Mouse (Mus musculus) stomach, embryonic 16.5 days (tissue): Measurements from ENCODE around the gene Dennd6a. TPM values are rescaled to one million over a fixed set of nuclear protein-coding genes. Genes with fewer than 3 reads are reported as not detected.
A peak's percentile ranks its signal among the peaks of the same experiment; 100 is the strongest.

Source experiments
- ATAC-seq: fragments of 200-750 bp; cut with Nextera tagmentation; 2 replicates; pipeline ENCODE4 v1.8.0; 2017; ENCODE audit warnings: moderate number of reproducible peaks, moderate TSS enrichment; ENCODE audit not compliant: insufficient read depth, low FRiP score
- H3K27ac ChIP-seq: fragments of 300-500 bp; sonication (generic); 2 replicates; pipeline ENCODE4 v1.5.1; 2014; ENCODE audit warnings: low read length
- H3K27me3 ChIP-seq: fragments of 300-500 bp; sonication (generic); 2 replicates; pipeline ENCODE4 v1.6.1; 2014; ENCODE audit warnings: low read length, control low read depth, mixed read lengths; ENCODE audit not compliant: control insufficient read depth, insufficient read depth
- H3K36me3 ChIP-seq: fragments of 300-500 bp; sonication (generic); 2 replicates; pipeline ENCODE4 v1.6.1; 2014; ENCODE audit warnings: low read length; ENCODE audit not compliant: control insufficient read depth, insufficient read depth
- H3K4me1 ChIP-seq: fragments of 300-500 bp; sonication (generic); 2 replicates; pipeline ENCODE4 v1.6.1; 2014; ENCODE audit warnings: low read length, control low read depth, mixed read lengths; ENCODE audit not compliant: control insufficient read depth, insufficient read depth
- H3K4me2 ChIP-seq: fragments of 300-500 bp; sonication (generic); 2 replicates; pipeline ENCODE4 v1.6.1; 2014; ENCODE audit warnings: low read depth, low read length, mixed read lengths
- H3K4me3 ChIP-seq: fragments of 300-500 bp; sonication (generic); replicated peaks from 2 replicates; pipeline ENCODE4 v1.5.1; 2014; ENCODE audit warnings: mild to moderate bottlenecking, low read length
- H3K9ac ChIP-seq: fragments of 300-500 bp; sonication (generic); 2 replicates; pipeline ENCODE4 v1.6.1; 2014; ENCODE audit warnings: low read length
- H3K9me3 ChIP-seq: fragments of 300-500 bp; sonication (generic); replicated peaks from 2 replicates; pipeline ENCODE4 v1.6.1; 2016; ENCODE audit warnings: low read length, control low read depth; ENCODE audit not compliant: control insufficient read depth
- WGBS: fragments of 180-500 bp; shearing (Covaris S2); extraction: QIAGEN DNeasy Blood & Tissue Kit; methylation state at CpG from one replicate; pipeline ENCODE4 v1.1.7; 2014; 5-methylcytosine and 5-hydroxymethylcytosine counted together
- polyA plus RNA-seq: library from polyadenylated mRNA; unstranded; fragments of >200 nt; fragmentation: Nextera tagmentation; extraction: Ambion mirVana; gene quantifications from 2 replicates; pipeline ENCODE4 v1.2.1, GENCODE M21; 2015

The Dennd6a gene
- polyA plus RNA-seq, 1 experiment from 2014 or later = 23.2 TPM

DNA sequence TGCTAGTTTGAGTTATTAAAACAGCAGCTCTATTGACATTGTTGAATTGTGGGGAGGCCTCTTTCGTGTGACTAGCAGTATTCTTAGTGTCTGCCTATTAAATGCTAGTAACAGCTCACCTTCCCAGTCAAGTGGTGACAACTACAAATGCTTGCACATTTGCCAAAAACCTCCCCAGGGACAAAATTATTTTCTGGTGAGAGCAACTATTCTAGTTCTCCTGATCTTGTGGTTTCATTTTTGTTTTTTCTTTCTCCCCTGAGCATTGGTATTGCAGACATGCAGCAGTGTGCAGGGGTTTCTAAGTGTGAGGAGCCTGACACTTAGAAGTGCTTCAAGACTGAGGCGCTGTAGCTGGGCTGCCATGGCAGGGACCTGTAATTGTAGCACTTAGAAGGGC, 74.2 kb downstream of the Dennd6a start:
- no peak for ATAC-seq
- Histone ChIP-seq H3K4me1 (0 out of 2 replicates have a peak, but pooled peaks cover 6% of the 10 kb centered on the region), H3K4me3 (no peak overlapping the region), H3K27ac (no peak overlapping the region), H3K36me3 (0 out of 2 replicates have a peak, but pooled peaks cover 4% of the 10 kb centered on the region), H3K27me3 (no peaks in the 10 kb centered on the region), H3K9ac (no peak overlapping the region), H3K4me2 (no peak overlapping the region), H3K9me3 (no peaks in the 10 kb centered on the region)
- 88% methylated on average over 2 of the region's 2 CpGs for WGBS

DNA sequence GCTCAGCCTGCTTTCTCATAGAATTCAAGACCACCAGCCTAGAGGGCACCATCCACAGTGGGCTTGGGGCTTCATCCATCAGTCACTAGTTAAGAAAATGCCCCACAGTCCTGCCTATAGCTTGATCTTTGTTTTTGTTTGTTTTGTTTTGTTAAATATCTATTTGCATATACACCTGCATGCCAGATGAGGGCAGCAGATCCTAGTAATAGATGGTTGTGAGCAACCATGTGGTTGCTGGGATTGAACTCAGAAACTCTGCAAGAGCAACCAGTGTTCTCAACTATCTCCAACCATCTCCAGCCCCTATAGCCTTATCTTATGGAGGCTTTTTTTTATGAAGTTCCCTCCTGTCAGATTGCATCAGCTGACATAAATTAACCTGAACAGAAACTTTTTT, 78.2 kb downstream of the Dennd6a start:
- no peaks in the 10 kb centered on the region for H3K9me3 ChIP-seq
- no peaks in the 10 kb centered on the region for H3K27me3 ChIP-seq
- no peak overlapping the region for H3K4me3 ChIP-seq
- H3K36me3 ChIP-seq = peaks cover 13% of the 10 kb centered on the region
- no peak overlapping the region for H3K4me2 ChIP-seq
- H3K4me1 ChIP-seq = no peaks in the 10 kb centered on the region
- H3K27ac ChIP-seq = no peak overlapping the region
- H3K9ac ChIP-seq = no peak overlapping the region
- no peak for ATAC-seq

DNA sequence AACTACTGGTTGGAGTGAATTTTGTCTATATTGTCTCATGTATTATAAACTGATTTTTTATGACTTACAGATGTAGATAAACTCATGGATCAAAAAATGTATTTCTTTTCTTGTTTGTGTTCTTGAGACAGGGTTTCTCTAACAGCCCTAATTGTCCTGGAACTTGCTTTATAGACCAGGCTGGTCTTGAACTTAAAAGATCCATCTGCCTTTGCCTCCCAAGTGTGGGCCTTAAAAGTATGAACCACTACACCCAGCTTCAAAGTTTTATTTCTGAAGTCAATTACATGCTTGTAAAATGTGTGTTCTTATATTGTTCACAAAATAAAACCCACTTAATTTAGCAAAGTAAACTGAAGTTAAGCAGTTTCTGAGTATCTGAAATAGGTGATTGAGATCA, 84.5 kb downstream of the Dennd6a start:
- peaks cover 11% of the 10 kb centered on the region for H3K36me3 ChIP-seq
- no peak overlapping the region for H3K4me3 ChIP-seq
- no peaks in the 10 kb centered on the region for H3K27me3 ChIP-seq
- H3K27ac ChIP-seq = no peak overlapping the region
- no peak overlapping the region for H3K4me2 ChIP-seq
- no peaks in the 10 kb centered on the region for H3K9me3 ChIP-seq
- no peak overlapping the region for H3K9ac ChIP-seq
- no peaks in the 10 kb centered on the region for H3K4me1 ChIP-seq
- no peak for ATAC-seq

DNA sequence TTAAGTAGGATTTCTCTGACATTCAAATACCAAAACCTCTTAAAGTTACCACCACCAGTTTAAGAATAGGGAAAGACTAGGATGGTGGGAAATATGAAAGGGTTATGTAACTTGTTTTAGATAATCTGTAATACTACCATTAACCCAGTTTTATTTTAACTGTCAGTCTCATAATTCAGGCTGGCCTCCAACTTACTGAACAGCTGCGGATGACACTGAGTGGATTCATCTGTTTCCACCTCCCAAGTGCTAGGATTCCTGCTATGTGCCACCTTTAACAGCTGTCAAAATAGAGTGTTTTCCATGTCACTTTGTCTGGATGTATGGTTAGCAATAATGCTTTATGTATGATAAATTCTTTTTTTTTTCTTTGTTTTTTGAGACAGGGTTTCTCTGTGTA, 86.6 kb downstream of the Dennd6a start:
- H3K4me1 ChIP-seq = no peaks in the 10 kb centered on the region
- 90% methylated on average over 1 of the region's 1 CpGs for WGBS
- no peak overlapping the region for H3K9ac ChIP-seq
- H3K9me3 ChIP-seq = no peaks in the 10 kb centered on the region
- ATAC-seq = no peak
- H3K27ac ChIP-seq = no peak overlapping the region
- peaks cover 4% of the 10 kb centered on the region for H3K36me3 ChIP-seq
- no peak overlapping the region for H3K4me3 ChIP-seq
- no peaks in the 10 kb centered on the region for H3K27me3 ChIP-seq
- H3K4me2 ChIP-seq = no peak overlapping the region

DNA sequence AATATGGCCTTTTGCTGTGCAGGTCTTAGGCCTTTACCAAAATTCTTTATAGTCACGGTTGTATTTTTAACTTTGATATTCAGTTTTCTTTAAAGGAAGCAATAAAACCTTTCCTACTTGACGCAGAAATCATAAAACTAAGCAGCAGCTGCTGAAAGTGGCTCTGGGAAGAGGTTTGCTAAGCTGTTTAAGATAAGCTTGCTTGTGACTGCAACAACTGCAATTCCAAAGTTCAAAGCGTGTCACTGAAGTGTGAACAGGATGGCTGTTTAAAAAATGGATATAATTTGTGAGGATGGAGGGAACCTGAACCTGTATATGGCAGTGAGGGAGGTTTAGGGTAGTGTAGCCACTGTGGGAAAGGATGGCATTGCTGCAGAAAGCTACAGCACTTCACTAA, 88.4 kb downstream of the Dennd6a start:
- peaks cover 7% of the 10 kb centered on the region for H3K4me1 ChIP-seq
- WGBS = 75% methylated on average over 3 of the region's 3 CpGs
- no peaks in the 10 kb centered on the region for H3K27me3 ChIP-seq
- no peak overlapping the region for H3K4me2 ChIP-seq
- ATAC-seq = no peak
- no peaks in the 10 kb centered on the region for H3K9me3 ChIP-seq
- no peak overlapping the region for H3K4me3 ChIP-seq
- no peak overlapping the region for H3K27ac ChIP-seq
- H3K9ac ChIP-seq = no peak overlapping the region
- peaks cover 4% of the 10 kb centered on the region for H3K36me3 ChIP-seq

DNA sequence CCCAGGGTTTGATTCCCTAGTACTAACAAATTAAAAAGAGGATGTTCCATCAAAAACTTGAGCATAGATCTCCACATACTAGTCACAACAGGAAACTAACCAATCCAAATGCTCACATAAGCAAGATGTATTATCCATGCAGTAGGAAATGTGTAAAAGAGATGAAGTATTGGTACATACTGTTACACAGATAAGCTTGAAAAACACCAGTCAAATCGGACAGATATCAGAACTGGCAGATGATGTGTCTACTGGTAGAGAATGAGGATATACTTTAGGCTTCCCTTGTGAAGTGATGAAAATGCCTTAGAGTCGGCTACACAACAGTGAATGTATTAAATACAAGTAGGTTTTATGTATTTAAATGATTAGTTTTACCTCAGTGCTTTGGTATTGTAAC, 88.8 kb downstream of the Dennd6a start:
- Histone ChIP-seq H3K9me3 (no peaks in the 10 kb centered on the region), H3K36me3 (no peaks in the 10 kb centered on the region), H3K9ac (no peak overlapping the region), H3K27ac (no peak overlapping the region), H3K4me2 (no peak overlapping the region), H3K4me3 (no peak overlapping the region), H3K4me1 (peaks cover 9% of the 10 kb centered on the region), H3K27me3 (no peaks in the 10 kb centered on the region)
- 77% methylated on average over 2 of the region's 2 CpGs for WGBS
- ATAC-seq = no peak

DNA sequence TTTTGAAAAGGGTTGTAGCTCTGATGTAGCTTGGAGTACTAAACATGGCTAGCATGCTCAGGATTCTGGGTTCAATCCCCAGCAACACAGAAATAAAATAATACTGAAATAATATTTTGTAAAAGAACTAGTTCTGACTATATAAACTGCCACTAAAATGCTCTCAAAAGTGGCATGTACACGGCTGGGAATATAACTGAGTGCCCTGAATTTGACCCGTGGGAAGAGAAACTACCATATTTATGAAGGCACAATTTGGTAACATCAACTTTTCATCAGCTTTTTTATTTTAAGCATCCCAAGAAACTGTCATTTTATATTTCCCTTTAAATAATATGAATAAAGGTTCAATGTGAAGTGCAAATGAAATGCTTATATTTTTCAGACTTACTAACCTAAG, 90.2 kb downstream of the Dennd6a start:
- WGBS = 82% methylated on average over 2 of the region's 2 CpGs
- ATAC-seq = no peak
- no peaks in the 10 kb centered on the region for H3K36me3 ChIP-seq
- H3K9me3 ChIP-seq = no peaks in the 10 kb centered on the region
- peaks cover 9% of the 10 kb centered on the region for H3K4me1 ChIP-seq
- no peak overlapping the region for H3K9ac ChIP-seq
- H3K4me3 ChIP-seq = no peak overlapping the region
- no peak overlapping the region for H3K4me2 ChIP-seq
- no peak overlapping the region for H3K27ac ChIP-seq
- no peaks in the 10 kb centered on the region for H3K27me3 ChIP-seq

DNA sequence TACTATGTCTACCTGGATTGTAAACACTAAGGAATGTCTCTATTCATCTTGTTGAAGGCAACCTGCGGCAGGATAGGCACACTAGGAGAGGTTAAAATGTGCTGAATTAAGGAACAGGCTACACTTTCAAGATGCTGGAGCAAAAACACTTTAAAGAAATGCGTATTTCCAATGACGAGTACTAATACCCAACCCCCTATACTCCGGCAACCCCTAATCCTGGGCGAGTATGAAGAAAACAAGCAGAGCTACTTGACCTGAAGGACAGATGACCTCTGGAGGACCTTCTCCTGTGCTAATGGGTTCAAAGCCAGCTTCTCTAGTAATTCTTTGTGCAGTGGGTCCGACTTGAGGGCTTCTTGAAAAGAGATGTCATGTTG, 94.3 kb downstream of the Dennd6a start:
- H3K9ac ChIP-seq = peak overlapping the region; percentile 78
- peak overlapping the region; percentile 94 for H3K4me3 ChIP-seq
- ATAC-seq = no peak
- peak overlapping the region; percentile 83 for H3K4me2 ChIP-seq
- H3K9me3 ChIP-seq = no peaks in the 10 kb centered on the region
- H3K27me3 ChIP-seq = no peaks in the 10 kb centered on the region
- WGBS = 14% methylated on average over 6 of the region's 6 CpGs
- no peak overlapping the region for H3K27ac ChIP-seq
- H3K36me3 ChIP-seq = no peaks in the 10 kb centered on the region
- H3K4me1 ChIP-seq = peaks cover 13% of the 10 kb centered on the region

DNA sequence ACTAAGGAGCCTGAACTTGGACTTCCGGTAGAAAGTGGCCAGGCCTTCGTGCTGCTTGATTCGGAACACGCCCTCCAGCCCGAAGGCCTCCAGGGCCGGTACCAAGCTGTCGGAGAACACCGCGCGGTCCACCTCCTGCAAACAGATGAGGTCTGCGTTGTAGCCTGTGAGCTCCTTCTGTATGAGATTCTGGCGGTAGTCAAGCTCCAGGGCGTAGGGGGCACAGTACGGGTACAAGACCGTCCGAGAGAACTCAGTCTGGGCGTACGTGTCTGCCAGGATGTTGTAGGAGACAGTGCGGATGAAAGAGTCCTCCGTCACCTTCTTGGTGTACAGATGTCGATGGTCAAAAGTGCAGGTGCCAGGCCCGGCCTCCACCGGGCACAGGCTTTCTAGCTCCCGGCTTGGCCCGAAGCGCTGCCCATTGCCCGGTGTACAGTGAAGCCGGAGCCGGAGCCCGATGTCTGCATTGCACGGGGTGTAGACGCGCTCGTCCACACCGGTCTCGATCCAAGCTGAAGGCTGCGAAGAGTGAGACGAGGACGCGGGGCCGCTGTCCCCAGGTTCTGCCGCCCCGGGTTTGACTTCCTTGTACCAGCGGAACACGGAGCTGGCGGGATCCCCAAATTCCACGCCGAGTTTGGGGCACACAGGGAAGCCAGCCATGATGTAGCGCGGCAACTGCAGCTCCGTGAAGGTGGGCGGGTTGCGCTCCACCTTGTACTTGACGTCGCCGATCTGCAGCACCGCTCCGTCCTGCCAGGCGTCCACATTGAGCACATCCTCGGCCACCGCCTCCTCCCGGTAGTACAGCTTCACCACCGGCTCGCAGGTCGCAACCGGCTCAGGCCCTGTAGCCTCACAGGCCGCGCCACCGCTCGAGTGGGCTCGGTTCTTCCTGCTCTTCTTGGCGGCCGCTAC, 95.0 kb downstream of the Dennd6a start:
- WGBS = under 1% methylated on average over 73 of the region's 73 CpGs
- peak overlapping the region; percentile 78 for H3K9ac ChIP-seq
- H3K4me1 ChIP-seq = peaks cover 13% of the 10 kb centered on the region
- peak overlapping the region; percentile 95 for H3K27ac ChIP-seq
- H3K27me3 ChIP-seq = no peaks in the 10 kb centered on the region
- H3K4me3 ChIP-seq = peak overlapping the region; percentile 94
- no peaks in the 10 kb centered on the region for H3K9me3 ChIP-seq
- peak overlapping the region; percentile 83 for H3K4me2 ChIP-seq
- ATAC-seq = peak; percentile 54
- H3K36me3 ChIP-seq = no peaks in the 10 kb centered on the region
